Mouse (Mus musculus) CH12.LX (cell line): ENCODE measurements at regions not wholly inside any gene's neighbourhood (a gene's known extent, or its start where the extent isn't known, plus 50 kb on each side); places are given as distances from the start of the nearest gene placed in this dataset.

ENCODE experiments used
- DNase-seq: peaks from one replicate; pipeline ENCODE4 v3.0.0-alpha.2; 2013; ENCODE audit errors: extremely low read depth
- H3K27ac ChIP-seq: 2 replicates; pipeline ENCODE4 v1.5.1; 2012; ENCODE audit warnings: low read depth, mild to moderate bottlenecking, control low read depth, moderate library complexity; ENCODE audit not compliant: insufficient read depth
- H3K27me3 ChIP-seq: replicated peaks from 2 replicates; pipeline ENCODE3; 2012; ENCODE audit warnings: inconsistent platforms
- H3K36me3 ChIP-seq, 2 experiments: replicated peaks in 1 of 2; 2 replicates each; pipeline versions ENCODE3 to v1.6.1; 2012; ENCODE audit warnings: inconsistent platforms in 1 of 2, low read length in 1 of 2, mild to moderate bottlenecking in 1 of 2, mixed read lengths in 1 of 2, moderate library complexity in 1 of 2; ENCODE audit not compliant: control insufficient read depth in 1 of 2, insufficient read depth in 1 of 2
- H3K4me1 ChIP-seq, 2 experiments: 2 replicates each; pipeline ENCODE4 v1.6.1; 2012; ENCODE audit warnings: inconsistent platforms in 1 of 2, moderate library complexity in 1 of 2; ENCODE audit not compliant: insufficient read depth in 2 of 2, control insufficient read depth in 1 of 2
- H3K4me2 ChIP-seq: 2 replicates; pipeline ENCODE4 v1.6.1; 2012; ENCODE audit warnings: low read depth, mild to moderate bottlenecking, control low read depth; ENCODE audit not compliant: poor library complexity, insufficient read depth, severe bottlenecking
- H3K4me3 ChIP-seq, 3 experiments: fragments of 150-350 bp in 1 of 3; sonication (generic) in 1 of 3; replicated peaks in 1 of 3; 2 replicates each; pipeline versions ENCODE3 to v1.5.1; 2011 to 2012; ENCODE audit warnings: low read depth in 2 of 3, low read length in 2 of 3, mild to moderate bottlenecking in 2 of 3, moderate library complexity in 2 of 3, control low read depth in 1 of 3, improper control_type of control experiment in 1 of 3, inconsistent platforms in 1 of 3, mixed read lengths in 1 of 3; ENCODE audit not compliant: poor library complexity in 1 of 3
- H3K79me2 ChIP-seq: replicated peaks from 2 replicates; pipeline ENCODE4 v1.6.1; 2012; ENCODE audit warnings: mild to moderate bottlenecking, moderate library complexity; ENCODE audit not compliant: control insufficient read depth, poor library complexity, insufficient read depth, severe bottlenecking; ENCODE audit errors: extremely low read depth
- H3K9ac ChIP-seq: 2 replicates; pipeline ENCODE4 v1.6.1; 2012; ENCODE audit warnings: low read depth, mild to moderate bottlenecking, control low read depth, moderate library complexity; ENCODE audit not compliant: insufficient read depth
- H3K9me3 ChIP-seq: replicated peaks from 2 replicates; pipeline ENCODE3; 2012; ENCODE audit warnings: low read length, inconsistent platforms, mixed read lengths
- BHLHE40 ChIP-seq: IDR thresholded peaks from 2 replicates; pipeline ENCODE4 v1.6.1; 2011; ENCODE audit warnings: mild to moderate bottlenecking, low read depth, low read length, improper control_type of control experiment
- CHD1 ChIP-seq: IDR thresholded peaks from 2 replicates; pipeline ENCODE4 v1.6.1; 2012; ENCODE audit warnings: low read depth, low read length, improper control_type of control experiment, inconsistent platforms
- EP300 ChIP-seq: IDR thresholded peaks from 2 replicates; pipeline ENCODE4 v1.6.1; 2011; ENCODE audit warnings: low read length, improper control_type of control experiment
- HCFC1 ChIP-seq: IDR thresholded peaks from 2 replicates; pipeline ENCODE4 v1.6.1; 2012; ENCODE audit warnings: low read depth, mild to moderate bottlenecking, inconsistent platforms, low read length, improper control_type of control experiment
- JUN ChIP-seq: IDR thresholded peaks from 2 replicates; pipeline ENCODE4 v1.6.1; 2011; ENCODE audit warnings: low read depth, mild to moderate bottlenecking, low read length, improper control_type of control experiment, moderate library complexity; ENCODE audit not compliant: insufficient read depth
- KAT2A ChIP-seq: IDR thresholded peaks from 2 replicates; pipeline ENCODE4 v1.6.1; 2012; ENCODE audit warnings: low read length, improper control_type of control experiment, inconsistent platforms; ENCODE audit not compliant: insufficient replicate concordance
- MEF2A ChIP-seq: IDR thresholded peaks from 2 replicates; pipeline ENCODE4 v1.6.1; 2014; ENCODE audit warnings: low read depth, mild to moderate bottlenecking, inconsistent platforms, low read length, improper control_type of control experiment, borderline replicate concordance
- MYC ChIP-seq: IDR thresholded peaks from 2 replicates; pipeline ENCODE4 v1.6.1; 2011; ENCODE audit warnings: low read depth, mild to moderate bottlenecking, improper control_type of control experiment, low read length
- NELFE ChIP-seq: IDR thresholded peaks from 2 replicates; pipeline ENCODE4 v1.6.1; 2011; ENCODE audit warnings: low read depth, low read length, improper control_type of control experiment
- PAX5 ChIP-seq: IDR thresholded peaks from 2 replicates; pipeline ENCODE4 v1.6.1; 2012; ENCODE audit warnings: low read length, inconsistent platforms, mixed read lengths
- POLR2A ChIP-seq: IDR thresholded peaks from 2 replicates; pipeline ENCODE4 v1.6.1; 2011; ENCODE audit warnings: low read depth, mild to moderate bottlenecking, improper control_type of control experiment, low read length
- RCOR1 ChIP-seq: conservative IDR thresholded peaks from 2 replicates; pipeline ENCODE4 v1.6.1; 2012; ENCODE audit warnings: low read depth, mild to moderate bottlenecking, inconsistent platforms, low read length, improper control_type of control experiment
- SIN3A ChIP-seq: IDR thresholded peaks from 2 replicates; pipeline ENCODE4 v1.6.1; 2012; ENCODE audit warnings: low read length, improper control_type of control experiment, inconsistent platforms
- SMC3 ChIP-seq: IDR thresholded peaks from 2 replicates; pipeline ENCODE4 v1.6.1; 2011; ENCODE audit warnings: low read depth, low read length, improper control_type of control experiment
- TBP ChIP-seq: conservative IDR thresholded peaks from 2 replicates; pipeline ENCODE4 v1.6.1; 2011; ENCODE audit warnings: low read depth, low read length, improper control_type of control experiment
- TCF12 ChIP-seq: IDR thresholded peaks from 2 replicates; pipeline ENCODE4 v1.6.1; 2014; ENCODE audit warnings: low read depth, mild to moderate bottlenecking, inconsistent platforms, low read length, improper control_type of control experiment
- USF1 ChIP-seq: IDR thresholded peaks from 2 replicates; pipeline ENCODE4 v1.6.1; 2014; ENCODE audit warnings: low read depth, mild to moderate bottlenecking, inconsistent platforms, low read length, improper control_type of control experiment
- ZKSCAN1 ChIP-seq: IDR thresholded peaks from 2 replicates; pipeline ENCODE4 v1.6.1; 2012; ENCODE audit warnings: low read depth, inconsistent platforms, low read length, improper control_type of control experiment, borderline replicate concordance
- ZMIZ1 ChIP-seq: IDR thresholded peaks from 2 replicates; pipeline ENCODE4 v1.6.1; 2012; ENCODE audit warnings: low read depth, mild to moderate bottlenecking, inconsistent platforms, low read length, improper control_type of control experiment
- ZNF384 ChIP-seq: IDR thresholded peaks from 2 replicates; pipeline ENCODE4 v1.6.1; 2012; ENCODE audit warnings: low read depth, low read length, improper control_type of control experiment, inconsistent platforms
- dilution Hi-C: fragments of 300-500 bp; cut with MboI; formaldehyde crosslinking; loops from 2 replicates; pipeline ENCODE4 v1.14.3; 2020; ENCODE audit warnings: low sequenced_read_pairs; ENCODE audit not compliant: extremely low pct_unique_long_range_greater_than_20kb, extremely low pct_ligation_motif_present
- in situ Hi-C: fragments of 300-500 bp; cut with MboI; formaldehyde crosslinking; loops from 3 replicates; pipeline ENCODE4 v1.14.3; 2019; ENCODE audit warnings: low sequenced_read_pairs, low pct_ligation_motif_present, low pct_unique_long_range_greater_than_20kb, mixed read lengths

GRCm38 (mm10) chr14:47910741-47911295 lies 209.8 kb upstream of the Peli2 start:
- H3K4me1 ChIP-seq = no peaks in the 10 kb centered on the region

GRCm38 (mm10) chr14:47911546-47912545 lies 208.8 kb upstream of the Peli2 start:
- no peaks in the 10 kb centered on the region for H3K9me3 ChIP-seq
- no peaks in the 10 kb centered on the region for H3K4me1 ChIP-seq
- no peaks in the 10 kb centered on the region for H3K36me3 ChIP-seq
- DNase-seq = no peak
- H3K4me3 ChIP-seq = no peak overlapping the region
- H3K9ac ChIP-seq = no peak overlapping the region
- H3K79me2 ChIP-seq = no peaks in the 10 kb centered on the region
- TF ChIP-seq MYC (no peak), NELFE (no peak)
- in situ Hi-C loops = no loop called here
- H3K27me3 ChIP-seq = no peaks in the 10 kb centered on the region
- no peak overlapping the region for H3K27ac ChIP-seq
- dilution Hi-C loops = no loop called here
- no peak overlapping the region for H3K4me2 ChIP-seq

More at GRCm38 (mm10) chr14:47910741-47911295, 209.8 kb upstream of the Peli2 start:
- no peaks in the 10 kb centered on the region for H3K9me3 ChIP-seq
- H3K36me3 ChIP-seq = no peaks in the 10 kb centered on the region
- H3K27ac ChIP-seq = no peak overlapping the region
- no peak overlapping the region for H3K4me2 ChIP-seq
- no peak for DNase-seq
- dilution Hi-C loops (no loop called here), in situ Hi-C loops (no loop called here)
- H3K9ac ChIP-seq = no peak overlapping the region
- TF ChIP-seq PAX5 (no peak), TBP (no peak), EP300 (no peak), KAT2A (no peak), BHLHE40 (no peak), MEF2A (no peak), ZMIZ1 (no peak), POLR2A (no peak), CHD1 (no peak), RCOR1 (no peak), USF1 (no peak), SIN3A (no peak), TCF12 (no peak), SMC3 (no peak), ZNF384 (no peak), ZKSCAN1 (no peak), HCFC1 (no peak), JUN (no peak)
- no peak overlapping the region for H3K4me3 ChIP-seq
- no peaks in the 10 kb centered on the region for H3K79me2 ChIP-seq
- no peaks in the 10 kb centered on the region for H3K27me3 ChIP-seq
